Mouse (Mus musculus): ENCODE results near the gene Ing2. TPM values are rescaled to one million over a fixed set of nuclear protein-coding genes. Genes with fewer than 3 reads are reported as not detected.
A peak's percentile ranks its signal among the peaks of the same experiment; 100 is the strongest.

Gene Ing2
- total RNA-seq, 4 experiments from 2014 or later = 13.8 to 19.0 (median 17.7) TPM

GRCm38 (mm10) chr8:47675786-47676185 lies 430 bp upstream of the Ing2 start:
- DNase-seq (ENCODE audit: low spot score in 2 of 2) = no peak

- no peak for DNase-seq (ENCODE audit: low spot score in 2 of 2)
Observed at GRCm38 (mm10) chr8:47674140-47674776, 1.1 kb downstream of the Ing2 start.

- DNase-seq (ENCODE audit: low spot score in 2 of 2) = peak; percentile 78 to 80
Observed at GRCm38 (mm10) chr8:47673317-47674139, 1.8 kb downstream of the Ing2 start.

- no peak for DNase-seq (ENCODE audit: low spot score in 2 of 2)
Observed at GRCm38 (mm10) chr8:47664231-47664785, 11.0 kb downstream of the Ing2 start.

GRCm38 (mm10) chr8:47663201-47663600 lies 12.2 kb downstream of the Ing2 start:
- no peak for DNase-seq (ENCODE audit: low spot score in 2 of 2)

- DNase-seq (ENCODE audit: low spot score in 2 of 2) = no peak
Observed at GRCm38 (mm10) chr8:47662716-47663115, 12.6 kb downstream of the Ing2 start.

- DNase-seq (ENCODE audit: low spot score in 2 of 2) = no peak
Observed at GRCm38 (mm10) chr8:47660394-47660793, 15.0 kb downstream of the Ing2 start.

- DNase-seq (ENCODE audit: low spot score in 2 of 2) = no peak
Observed at GRCm38 (mm10) chr8:47659463-47659862, 15.9 kb downstream of the Ing2 start.

- DNase-seq (ENCODE audit: low spot score in 2 of 2) = no peak
Observed at GRCm38 (mm10) chr8:47654406-47654805, 20.9 kb downstream of the Ing2 start.

- no peak for DNase-seq (ENCODE audit: low spot score in 2 of 2)
Observed at GRCm38 (mm10) chr8:47652737-47653076, 22.6 kb downstream of the Ing2 start.

- DNase-seq (ENCODE audit: low spot score in 2 of 2) = no peak
Observed at GRCm38 (mm10) chr8:47651913-47652736, 23.2 kb downstream of the Ing2 start.

- no peak for DNase-seq (ENCODE audit: low spot score in 2 of 2)
Observed at GRCm38 (mm10) chr8:47650853-47651252, 24.5 kb downstream of the Ing2 start.

GRCm38 (mm10) chr8:47649551-47649950 lies 25.8 kb downstream of the Ing2 start:
- no peak for DNase-seq (ENCODE audit: low spot score in 2 of 2)

GRCm38 (mm10) chr8:47642514-47643064 lies 32.8 kb downstream of the Ing2 start:
- no peak for DNase-seq (ENCODE audit: low spot score in 2 of 2)

GRCm38 (mm10) chr8:47637152-47637551 lies 38.2 kb downstream of the Ing2 start:
- no peak for DNase-seq (ENCODE audit: low spot score in 2 of 2)

GRCm38 (mm10) chr8:47636032-47636431 lies 39.3 kb downstream of the Ing2 start:
- DNase-seq (ENCODE audit: low spot score in 2 of 2) = no peak

GRCm38 (mm10) chr8:47634791-47635341 lies 40.5 kb downstream of the Ing2 start:
- no peak for DNase-seq (ENCODE audit: low spot score in 2 of 2)

- DNase-seq (ENCODE audit: low spot score in 2 of 2) = no peak
Observed at GRCm38 (mm10) chr8:47621144-47621543, 54.2 kb downstream of the Ing2 start.
